Mouse (Mus musculus): ENCODE measurements around the gene Clptm1l. TPM values are rescaled to one million over a fixed set of nuclear protein-coding genes. Genes with fewer than 3 reads are reported as not detected.
A peak's percentile ranks its signal among the peaks of the same experiment; 100 is the strongest.

Gene Clptm1l
- total RNA-seq (2021) = 10 to 100 TPM; 32.8 to 39.4 TPM
- long read RNA-seq, experiment 1, transcript Clptm1l-201 (17 exons, 2,340 nt) = major isoform, 39 of 45 reads
- long read RNA-seq, experiment 1, partial matches to known transcripts = 4 of 45 reads
- long read RNA-seq, experiment 1, other reads (novel, unspliced or antisense) = 2 of 45 reads
- long read RNA-seq, experiment 2, transcript Clptm1l-201 (17 exons, 2,340 nt) = major isoform, 24 of 30 reads
- long read RNA-seq, experiment 2, partial matches to known transcripts = 5 of 30 reads
- long read RNA-seq, experiment 2, other reads (novel, unspliced or antisense) = 1 of 30 reads

DNA sequence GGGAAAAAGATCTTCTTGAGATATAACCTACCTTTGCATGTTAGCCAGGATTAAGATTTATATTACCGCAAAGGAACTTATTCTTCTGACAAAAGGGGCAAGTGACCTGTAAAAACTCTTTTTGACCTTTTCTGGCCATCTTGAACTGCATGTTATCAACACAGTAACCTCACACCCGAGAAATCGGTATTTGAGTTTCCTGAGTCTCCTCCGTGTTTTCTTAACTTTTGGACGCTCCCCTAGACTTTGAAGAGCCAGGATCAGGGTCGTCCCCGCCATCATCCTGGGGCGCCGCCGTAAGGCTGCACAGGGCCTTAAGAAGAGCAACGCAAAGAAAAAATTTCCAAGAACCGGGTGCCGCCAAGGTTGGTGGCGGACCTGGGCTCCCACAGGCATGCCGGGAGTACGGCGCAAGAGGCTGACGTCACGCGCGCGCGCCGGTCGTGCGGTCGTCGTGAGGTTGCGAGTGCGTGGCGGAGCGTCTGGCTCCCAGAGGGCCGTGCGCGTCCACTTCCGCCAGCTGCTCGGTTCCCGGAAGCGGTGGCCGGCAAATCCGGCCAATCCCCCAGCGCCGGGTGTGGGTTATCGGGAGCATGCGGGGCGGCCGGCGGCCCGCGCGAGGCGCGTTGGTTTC lies at the start of gene Clptm1l:
TSS of gene Clptm1l (plus strand) at position 485 of the 634 bp plus-strand sequence.
- TF ChIP-seq CTCF (IDR thresholded peaks at IDR 0.05) = no peak
- peak; percentile 99 for DNase-seq
- Histone ChIP-seq H3K27ac (peak within 1 kb of the TSS; percentile 96), H3K4me3 (peak within 1 kb of the TSS; percentile 96)
- intact Hi-C loops (cut with DNase I) = loop anchor here (5.0 to 10.0 kb wide), 4 partner anchors 91 to 791 kb away; partner anchors contain the start of genes Ftl1-ps1, Mrpl36, Ndufs6 and Zfp72

DNA sequence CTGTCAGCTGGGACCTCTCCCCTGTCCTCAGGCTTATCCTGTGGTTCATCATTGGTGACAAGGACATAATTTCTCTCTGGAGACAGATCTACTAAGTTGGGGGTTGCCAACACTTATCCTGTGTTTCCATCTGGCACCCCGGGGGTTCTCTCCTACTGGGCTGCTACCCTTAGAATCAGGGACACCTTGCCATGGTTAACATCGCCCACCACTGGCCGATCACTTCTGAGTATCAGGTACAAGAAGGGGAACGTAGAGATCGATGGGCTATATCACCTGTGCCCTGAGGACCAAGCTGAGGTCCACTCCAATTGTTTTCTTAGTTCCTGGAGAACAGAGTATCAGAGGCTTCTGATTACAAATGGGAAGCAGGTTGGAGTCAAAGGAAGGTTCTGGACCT lies 39.6 kb upstream of the Clptm1l start:
- H3K27ac ChIP-seq = no peak overlapping the region
- TF ChIP-seq CTCF (IDR thresholded peaks at IDR 0.05) = no peak
- H3K4me3 ChIP-seq = no peak overlapping the region
- no peak for DNase-seq
- intact Hi-C loops (cut with DNase I) = no loop called here

DNA sequence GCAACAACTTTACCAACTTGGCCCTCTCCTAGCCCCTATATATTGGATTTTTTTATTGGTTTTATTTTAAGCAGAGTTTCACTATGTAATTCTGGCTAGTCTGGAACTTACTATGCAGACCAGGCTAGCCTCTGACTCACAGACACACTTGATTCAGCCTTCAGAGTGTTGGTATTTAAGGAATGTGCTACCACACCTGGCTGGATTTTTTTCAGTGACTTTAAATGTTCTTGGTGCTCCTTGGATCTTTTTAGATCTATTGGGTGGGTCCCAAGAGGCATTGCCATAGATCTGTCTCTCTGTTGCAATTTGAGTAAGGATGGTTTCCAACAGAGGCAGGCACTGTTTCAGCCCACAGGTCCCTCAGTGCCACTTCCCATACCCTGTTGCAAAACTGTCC lies 28.8 kb upstream of the Clptm1l start:
- Histone ChIP-seq H3K27ac (no peak overlapping the region), H3K4me3 (no peak overlapping the region)
- intact Hi-C loops (cut with DNase I) = no loop called here
- no peak for DNase-seq
- TF ChIP-seq CTCF (IDR thresholded peaks at IDR 0.05) = no peak

DNA sequence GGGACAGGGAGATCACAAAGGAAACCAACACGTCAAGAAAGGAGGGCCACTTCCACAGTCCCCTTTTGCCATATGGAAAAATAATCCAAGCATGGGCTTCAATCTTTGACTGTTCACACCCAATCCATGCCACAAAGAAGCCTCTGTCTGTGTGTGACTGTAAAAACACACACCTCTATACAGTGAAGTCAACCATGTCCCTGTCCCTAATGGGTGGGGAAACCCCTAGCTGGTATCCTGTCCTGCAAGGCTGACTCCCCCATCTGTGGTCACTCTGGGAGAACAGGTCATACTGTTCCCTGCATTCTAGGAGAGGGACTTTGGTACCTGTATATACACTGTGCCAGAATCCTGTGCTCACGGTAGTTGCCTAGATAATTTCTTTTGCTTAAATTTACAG lies 26.5 kb upstream of the Clptm1l start:
- intact Hi-C loops (cut with DNase I) = no loop called here
- no peak for TF ChIP-seq CTCF (IDR thresholded peaks at IDR 0.05)
- DNase-seq = no peak

DNA sequence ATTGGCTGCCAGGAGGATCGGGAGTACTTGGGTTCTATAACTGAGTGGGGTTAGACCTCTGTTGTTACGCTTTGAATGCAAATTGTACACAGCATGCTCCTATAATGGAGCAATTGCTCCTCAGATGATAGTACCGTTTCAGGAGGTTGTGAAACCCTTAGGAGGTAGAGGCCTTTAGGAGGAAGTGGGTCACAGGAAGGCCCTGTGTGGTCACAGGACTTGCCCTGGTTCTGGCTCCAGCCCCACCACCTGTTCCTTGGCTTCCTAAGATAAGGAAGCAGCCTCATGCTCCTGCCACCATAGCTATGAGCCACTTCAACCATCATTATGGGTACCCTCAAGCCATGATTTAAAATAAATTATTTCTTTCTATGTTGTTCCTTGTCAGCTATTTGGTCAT lies 12.3 kb upstream of the Clptm1l start:
- DNase-seq = no peak
- intact Hi-C loops (cut with DNase I) = no loop called here
- Histone ChIP-seq H3K27ac (no peak overlapping the region), H3K4me3 (no peak overlapping the region)
- TF ChIP-seq CTCF (IDR thresholded peaks at IDR 0.05) = no peak

More for the DNA sequence above, 26.5 kb upstream of the Clptm1l start:
- no peak overlapping the region for H3K4me3 ChIP-seq
- H3K27ac ChIP-seq = no peak overlapping the region

DNA sequence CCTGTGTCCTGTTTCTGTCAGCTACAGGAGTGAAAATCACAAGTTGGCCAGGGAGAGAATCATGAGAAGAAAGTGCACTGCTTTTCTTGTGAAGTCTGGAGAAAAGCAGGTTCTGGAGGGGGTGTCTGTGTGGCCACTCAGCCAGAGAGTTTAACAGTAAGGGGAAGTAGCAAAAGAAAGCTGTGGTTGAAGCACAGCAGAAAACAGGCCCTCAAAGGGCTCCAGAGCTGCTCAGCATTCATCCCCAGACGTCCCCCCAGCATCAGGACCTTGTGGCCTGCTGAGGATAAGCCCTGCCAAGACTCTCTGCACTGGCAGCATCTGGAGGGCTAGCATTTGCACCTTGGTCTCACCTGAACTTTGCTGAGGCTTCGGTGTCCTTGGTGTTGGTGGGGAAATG lies 11.3 kb upstream of the Clptm1l start:
- DNase-seq = no peak
- H3K27ac ChIP-seq = no peak overlapping the region
- H3K4me3 ChIP-seq = no peak overlapping the region
- intact Hi-C loops (cut with DNase I) = no loop called here
- no peak for TF ChIP-seq CTCF (IDR thresholded peaks at IDR 0.05)

DNA sequence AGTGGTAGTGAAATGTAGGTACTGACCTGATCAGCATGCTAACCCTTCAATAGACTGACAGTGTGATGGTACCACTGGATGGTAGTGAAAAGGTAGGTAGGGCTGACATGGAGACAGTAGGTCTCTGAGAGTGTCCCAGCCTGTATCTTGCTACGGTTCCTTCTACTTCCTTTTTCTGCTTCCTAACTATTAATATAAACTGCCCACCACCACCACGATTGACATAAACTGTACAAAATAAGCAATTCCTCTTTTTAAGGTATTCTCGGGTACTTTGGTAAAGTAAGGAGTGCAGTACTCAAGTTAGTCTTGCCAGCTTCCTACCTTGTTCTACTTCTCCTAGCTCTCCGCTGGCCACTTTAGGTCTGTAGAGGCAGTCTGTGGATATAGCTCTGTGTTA lies 7.5 kb upstream of the Clptm1l start:
- intact Hi-C loops (cut with DNase I) = no loop called here
- DNase-seq = no peak
- no peak for TF ChIP-seq CTCF (IDR thresholded peaks at IDR 0.05)
- H3K4me3 ChIP-seq = no peak overlapping the region
- no peak overlapping the region for H3K27ac ChIP-seq

DNA sequence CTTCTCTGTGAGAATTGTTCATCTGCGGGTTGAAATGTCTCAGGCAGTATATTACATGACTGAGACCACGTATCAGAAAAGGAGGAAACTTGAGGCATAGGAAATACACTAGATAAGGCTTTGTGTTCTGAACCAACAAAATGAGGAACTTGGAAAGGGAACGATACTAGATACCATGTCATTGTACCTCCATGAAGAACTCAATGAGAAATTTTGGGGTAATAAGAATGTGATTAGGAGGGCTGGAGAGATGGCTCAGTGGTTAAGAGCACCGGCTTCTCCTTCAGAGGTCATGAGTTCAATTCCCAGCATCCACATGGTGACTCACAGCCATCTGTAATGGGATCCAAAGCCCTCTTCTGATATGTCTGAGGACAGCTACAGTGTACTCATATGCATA lies 3.6 kb upstream of the Clptm1l start:
- TF ChIP-seq CTCF (IDR thresholded peaks at IDR 0.05) = no peak
- Histone ChIP-seq H3K4me3 (no peak overlapping the region), H3K27ac (no peak overlapping the region)
- intact Hi-C loops (cut with DNase I) = loop anchor here (5.0 to 10.0 kb wide), 4 partner anchors 88 to 795 kb away; partner anchors contain the start of genes Ftl1-ps1, Mrpl36, Ndufs6 and Zfp72
- no peak for DNase-seq

DNA sequence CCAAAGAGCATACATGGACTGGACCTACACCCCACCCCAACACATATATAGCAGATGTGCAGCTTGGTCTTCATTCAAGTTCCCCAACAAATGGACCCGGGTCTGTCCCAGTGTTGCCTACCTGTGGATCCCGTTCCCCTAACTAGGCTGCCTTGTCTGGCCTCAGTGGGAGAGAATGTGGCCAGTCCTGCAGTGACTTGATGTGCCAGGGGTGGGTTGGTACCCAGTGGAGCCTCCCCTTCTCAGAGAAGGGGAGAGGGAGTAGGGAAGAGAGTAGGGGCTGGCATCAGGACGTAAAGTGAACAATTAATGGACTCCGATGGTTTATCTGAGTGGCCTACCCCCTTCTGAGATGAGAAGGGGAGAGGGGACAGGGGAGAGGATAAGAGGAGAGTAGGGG lies 760 bp upstream of the Clptm1l start:
- intact Hi-C loops (cut with DNase I) = loop anchor here (5.0 to 10.0 kb wide), 4 partner anchors 91 to 792 kb away; partner anchors contain the start of genes Ftl1-ps1, Mrpl36, Ndufs6 and Zfp72
- no peak for DNase-seq
- peak overlapping the region; percentile 96 for H3K27ac ChIP-seq
- H3K4me3 ChIP-seq = peak overlapping the region; percentile 96
- TF ChIP-seq CTCF (IDR thresholded peaks at IDR 0.05) = no peak

DNA sequence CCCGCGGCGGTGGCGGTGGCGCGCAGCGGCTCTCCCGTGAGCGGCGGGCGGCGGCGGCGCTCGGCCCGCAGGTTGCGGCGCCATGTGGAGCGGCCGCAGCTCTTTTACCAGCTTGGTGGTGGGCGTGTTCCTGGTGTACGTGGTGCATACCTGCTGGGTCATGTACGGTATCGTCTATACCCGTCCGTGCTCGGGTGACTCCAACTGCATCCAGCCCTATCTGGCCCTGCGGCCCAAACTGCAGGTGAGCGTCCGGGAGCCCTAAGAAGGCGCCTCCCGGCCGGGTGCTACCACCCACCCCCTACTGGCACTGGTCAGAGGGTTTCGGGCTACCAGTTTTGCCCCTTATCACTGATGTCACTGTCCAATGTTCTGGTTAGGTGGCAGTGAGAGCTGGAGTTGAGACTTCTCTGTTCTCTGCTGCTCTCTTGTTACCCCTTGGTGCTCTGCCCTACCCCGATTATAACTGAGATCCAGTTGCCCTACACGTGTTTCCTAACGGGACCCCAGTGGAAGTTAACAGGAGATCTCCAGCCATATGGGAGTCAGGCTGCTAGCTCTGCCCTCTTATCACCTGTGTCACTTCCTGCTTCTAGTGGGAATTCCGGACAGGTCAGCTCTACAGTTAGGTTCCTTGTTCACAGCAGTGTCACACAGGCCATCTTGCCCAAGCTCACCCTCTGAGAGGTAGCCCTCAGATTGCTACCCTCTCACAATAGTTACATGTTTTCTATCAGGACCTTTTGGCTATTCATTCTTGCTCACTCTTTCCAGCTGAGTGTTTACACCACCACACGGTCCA lies 551 bp downstream of the Clptm1l start:
- TF ChIP-seq CTCF (IDR thresholded peaks at IDR 0.05) = no peak
- Histone ChIP-seq H3K4me3 (peak overlapping the region; percentile 96), H3K27ac (peak overlapping the region; percentile 96)
- intact Hi-C loops (cut with DNase I) = loop anchor here (5.0 to 10.0 kb wide), 4 partner anchors 92 to 790 kb away; partner anchors contain the start of genes Ftl1-ps1, Mrpl36, Ndufs6 and Zfp72
- no peak for DNase-seq

DNA sequence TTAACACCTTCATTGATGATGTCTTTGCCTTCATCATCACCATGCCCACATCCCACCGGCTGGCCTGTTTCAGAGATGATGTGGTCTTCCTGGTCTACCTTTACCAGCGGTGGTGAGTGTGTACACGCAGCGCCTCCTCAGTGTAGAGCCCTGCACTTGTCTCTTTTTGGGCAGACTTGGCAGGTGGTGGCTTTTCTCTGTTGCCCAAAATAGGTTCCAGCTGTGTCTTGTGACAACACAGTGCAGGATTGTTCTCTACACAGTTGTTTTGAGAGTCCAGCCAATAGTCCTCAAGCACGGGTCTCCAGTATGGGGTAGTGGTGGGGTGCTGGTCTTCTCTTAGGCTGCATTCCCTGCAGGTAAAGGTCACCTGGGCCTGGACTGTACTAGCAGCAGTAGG lies 14.6 kb downstream of the Clptm1l start:
- no peak for DNase-seq
- no peak for TF ChIP-seq CTCF (IDR thresholded peaks at IDR 0.05)
- H3K4me3 ChIP-seq = no peak overlapping the region
- no peak overlapping the region for H3K27ac ChIP-seq
- intact Hi-C loops (cut with DNase I) = no loop called here

DNA sequence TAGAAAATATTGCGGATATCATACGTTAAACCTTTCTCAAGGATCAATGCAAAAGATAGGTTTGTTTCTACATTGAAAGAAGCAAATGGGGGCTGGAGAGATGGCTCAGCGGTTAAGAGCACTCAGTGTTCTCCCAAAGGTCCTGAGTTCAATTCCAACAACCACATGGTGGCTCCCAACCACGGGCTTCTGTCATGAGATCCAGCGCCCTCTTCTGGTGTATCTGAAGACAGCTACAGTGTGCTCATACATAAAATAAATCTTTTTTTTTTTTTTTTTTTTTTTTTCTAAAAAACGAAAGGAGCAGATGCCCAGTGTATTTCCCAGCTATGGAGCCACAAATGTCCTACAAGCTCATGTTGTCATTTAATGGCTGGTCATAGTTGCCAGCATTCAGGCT lies 16.8 kb downstream of the Clptm1l start:
- Histone ChIP-seq H3K4me3 (no peak overlapping the region), H3K27ac (no peak overlapping the region)
- DNase-seq = no peak
- intact Hi-C loops (cut with DNase I) = loop anchor here (5.0 kb wide), 1 partner anchor 108 kb away; no protein-coding TSS in a partner anchor
- peak; percentile 33; the same call in 1 of the 2 replicates for TF ChIP-seq CTCF (IDR thresholded peaks at IDR 0.05)

DNA sequence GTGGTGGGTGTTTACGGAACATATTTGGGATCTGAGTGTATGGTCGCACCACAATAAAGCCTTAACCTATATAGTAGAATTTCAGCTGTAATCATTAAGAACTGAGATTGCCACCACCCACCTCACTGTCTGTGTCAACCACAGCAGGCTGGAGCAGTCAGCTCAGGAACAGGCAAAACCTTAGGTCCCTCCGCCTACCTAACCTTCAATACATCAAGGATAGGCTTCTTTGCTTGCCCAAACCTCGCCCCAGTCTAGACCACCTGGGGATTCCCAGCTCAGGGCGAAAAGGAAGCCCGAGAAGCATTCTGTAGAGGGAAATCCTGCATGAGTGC lies 22.6 kb downstream of the Clptm1l start:
- no peak for DNase-seq
- no peak overlapping the region for H3K27ac ChIP-seq
- no peak; the same call in 1 of the 2 replicates for TF ChIP-seq CTCF (IDR thresholded peaks at IDR 0.05)
- intact Hi-C loops (cut with DNase I) = no loop called here
- peak overlapping the region; percentile 71 for H3K4me3 ChIP-seq
